Mouse (Mus musculus): ENCODE data around the gene A930004D18Rik.

A930004D18Rik gene

GRCm38 (mm10) chr2:18033166-18034108, 4.1 kb downstream of the A930004D18Rik start:
- DNase-seq: no peak

GRCm38 (mm10) chr2:18032538-18032895, 5.0 kb downstream of the A930004D18Rik start:
- no peak for DNase-seq

DNA sequence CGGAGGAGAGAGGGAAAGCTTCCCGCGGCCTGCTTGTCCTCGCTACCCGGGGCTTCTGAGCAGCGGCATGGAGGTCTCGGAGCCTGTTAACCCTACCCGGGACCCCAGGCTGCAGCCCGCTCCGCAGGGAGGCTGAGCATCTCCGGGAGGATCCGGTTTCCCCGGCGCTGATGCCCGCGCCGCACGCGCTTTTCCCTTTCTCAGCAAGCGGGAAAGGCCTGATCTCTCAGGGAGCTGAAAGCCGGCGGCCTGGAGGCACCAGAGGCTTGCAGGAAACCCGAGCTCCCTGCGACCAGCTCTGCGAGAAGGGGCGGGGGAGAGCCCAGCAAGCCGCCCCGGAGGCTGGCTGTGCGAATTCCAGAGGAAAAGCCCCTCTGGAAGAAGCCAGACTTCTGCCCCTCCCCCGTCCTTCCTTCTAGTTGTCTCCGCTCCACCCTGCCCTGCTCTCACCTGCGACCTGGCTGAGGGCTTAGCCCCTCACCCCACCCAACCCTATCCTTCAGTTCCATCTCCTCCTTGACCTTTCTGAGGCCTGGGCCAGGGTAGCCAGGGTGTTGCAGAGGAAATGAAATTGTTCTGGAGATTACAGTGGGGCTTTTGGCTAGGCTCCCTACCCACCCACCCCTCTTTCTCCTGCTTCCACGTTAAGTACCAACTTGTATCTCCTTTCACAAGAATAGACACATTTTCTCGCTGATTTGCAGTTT, 5.6 kb downstream of the A930004D18Rik start:
- no peak for DNase-seq

- no peak for DNase-seq
These were observed 6.2 kb downstream of the A930004D18Rik start for GRCm38 (mm10) chr2:18031271-18031821.

DNA sequence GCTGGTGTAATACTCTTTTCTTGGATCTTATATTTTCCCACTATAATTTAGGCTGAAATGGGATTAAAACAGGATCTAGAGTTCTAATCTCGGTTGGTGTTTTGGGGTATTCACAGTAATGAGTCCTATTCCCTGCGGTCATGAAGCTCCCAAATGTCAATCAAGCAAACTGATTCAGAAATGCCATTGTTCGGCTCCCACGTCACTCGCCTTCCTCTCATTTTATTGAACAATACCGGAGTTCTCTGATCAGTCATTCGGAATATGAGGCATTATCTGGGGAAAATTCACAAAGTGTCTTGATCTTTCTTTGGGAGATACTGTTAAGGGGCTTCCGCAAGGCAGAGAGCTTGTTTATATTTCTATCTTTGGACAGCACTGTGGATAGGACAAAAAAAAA, 7.0 kb downstream of the A930004D18Rik start:
- no peak for DNase-seq

DNA sequence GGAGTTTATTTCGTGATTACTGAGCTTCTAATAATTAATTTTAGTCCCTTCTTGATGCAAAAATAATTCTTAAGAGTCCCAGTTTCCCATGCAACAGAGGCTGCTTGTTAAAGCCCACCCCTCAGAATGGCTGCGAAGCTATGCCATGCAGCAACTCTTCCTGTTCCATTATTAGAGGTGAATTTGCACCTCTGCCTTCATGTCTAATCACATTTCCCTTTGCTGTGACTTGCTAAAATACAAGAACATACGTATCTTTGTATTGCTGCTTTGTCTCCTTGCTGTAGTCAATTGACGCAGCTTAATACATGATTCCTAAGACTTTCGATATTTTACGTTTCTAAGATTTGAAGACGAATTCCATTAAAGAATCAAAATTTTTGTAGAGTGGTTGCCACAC, 7.9 kb downstream of the A930004D18Rik start:
- DNase-seq: no peak

DNA sequence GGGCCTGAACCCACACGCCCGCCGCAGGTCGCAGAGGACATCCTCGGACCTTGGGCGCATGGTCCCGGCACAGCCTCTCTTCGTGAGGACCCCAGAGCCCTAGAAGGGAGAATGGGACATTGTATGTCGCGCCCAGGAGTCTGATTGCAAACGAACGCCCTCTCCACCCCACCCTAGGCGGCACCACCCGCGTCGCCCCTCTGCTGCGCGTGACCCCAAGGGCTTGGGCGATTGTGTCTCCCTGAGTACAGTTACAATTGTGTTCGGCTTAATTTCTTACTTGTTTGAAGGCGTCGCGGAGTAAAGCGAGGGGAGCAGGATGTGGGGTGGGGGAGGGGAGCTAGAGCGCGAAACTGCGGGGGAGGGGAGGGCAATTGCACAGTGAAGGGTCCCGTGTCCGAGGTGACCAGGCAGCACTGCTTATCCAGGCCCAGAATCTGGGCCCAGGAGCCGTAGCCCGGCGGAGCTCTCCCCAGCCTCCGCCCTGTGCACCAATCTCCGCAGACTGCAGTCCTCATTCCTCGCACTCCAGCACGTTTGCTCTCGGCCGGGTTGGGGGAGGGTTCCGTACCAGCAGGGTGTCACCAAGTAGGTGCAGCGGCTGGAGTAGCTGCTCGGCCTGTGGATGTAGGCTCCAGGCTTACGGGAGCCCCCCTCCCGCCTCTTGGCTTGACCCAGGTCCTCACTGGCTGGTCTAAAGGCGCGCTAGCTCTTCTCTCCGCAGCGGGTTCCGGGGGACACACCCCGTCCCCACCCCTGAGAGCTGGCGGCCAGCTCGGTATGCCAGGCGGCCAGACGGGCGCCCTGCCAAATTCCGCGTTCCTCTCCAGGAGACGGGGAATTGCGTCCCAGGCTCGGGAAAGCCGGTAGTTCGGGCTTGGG, 9.2 kb downstream of the A930004D18Rik start:
- peak; percentile 33 to 45 for DNase-seq

DNA sequence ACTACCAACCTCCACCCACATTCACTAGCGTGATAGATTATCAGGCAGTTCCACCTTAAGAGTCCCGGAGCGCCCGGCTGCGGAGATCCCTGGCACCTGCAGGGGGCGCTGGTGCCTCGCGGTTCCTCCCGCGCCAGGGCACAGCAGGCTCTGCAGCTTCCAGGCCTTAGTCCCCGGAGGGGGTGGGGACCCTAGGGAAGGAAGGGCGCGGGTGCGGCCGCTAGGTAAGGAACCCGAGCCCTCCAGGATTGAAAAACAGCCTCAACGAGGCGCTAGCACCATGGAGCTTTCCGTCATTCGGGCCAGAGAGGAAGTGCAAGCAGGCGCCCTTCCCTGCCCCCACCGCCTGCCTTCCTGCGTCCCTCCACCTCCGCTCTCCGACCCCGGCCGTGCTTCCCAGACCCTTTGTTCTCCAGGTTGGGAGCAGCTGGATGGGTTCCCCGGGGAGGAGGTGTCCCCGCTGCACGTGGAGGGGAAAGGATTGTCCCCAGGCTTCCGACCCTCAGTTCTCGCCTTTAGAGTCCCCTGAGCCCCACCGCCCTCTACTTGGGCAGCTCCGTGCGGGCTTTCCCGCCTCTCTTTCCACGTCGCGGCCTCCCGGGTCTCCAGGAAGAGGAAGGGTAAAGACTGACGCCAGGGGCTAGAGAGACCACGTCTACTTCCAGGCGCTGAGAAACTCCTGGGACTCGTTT, 9.9 kb downstream of the A930004D18Rik start:
- DNase-seq: peak; percentile 85

GRCm38 (mm10) chr2:18026116-18026947, 11.2 kb downstream of the A930004D18Rik start:
- DNase-seq: peak; percentile 13 to 22

GRCm38 (mm10) chr2:18025781-18026115, 11.8 kb downstream of the A930004D18Rik start:
- DNase-seq: no peak

DNA sequence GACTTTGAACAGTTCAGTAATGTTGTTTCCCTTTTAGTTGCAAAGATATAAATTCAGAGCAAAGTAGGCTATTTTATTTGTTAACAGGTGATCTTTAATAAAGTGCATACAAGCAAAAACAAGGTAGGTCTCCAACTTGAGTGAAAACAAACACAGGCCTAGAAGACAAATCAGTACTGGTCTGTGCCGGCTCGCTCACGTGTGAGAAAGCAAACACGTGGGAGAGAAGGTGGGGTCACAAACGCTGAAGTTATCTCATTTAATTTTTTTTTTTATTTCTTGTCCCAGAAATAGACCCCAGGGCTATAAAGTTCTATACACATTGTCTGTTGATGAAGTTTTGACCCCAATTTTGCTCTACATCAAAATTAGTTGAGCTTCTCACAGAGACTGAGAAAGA, 12.4 kb downstream of the A930004D18Rik start:
- DNase-seq: no peak

- DNase-seq: no peak
These were observed 14.7 kb downstream of the A930004D18Rik start for GRCm38 (mm10) chr2:18022886-18023285.

DNA sequence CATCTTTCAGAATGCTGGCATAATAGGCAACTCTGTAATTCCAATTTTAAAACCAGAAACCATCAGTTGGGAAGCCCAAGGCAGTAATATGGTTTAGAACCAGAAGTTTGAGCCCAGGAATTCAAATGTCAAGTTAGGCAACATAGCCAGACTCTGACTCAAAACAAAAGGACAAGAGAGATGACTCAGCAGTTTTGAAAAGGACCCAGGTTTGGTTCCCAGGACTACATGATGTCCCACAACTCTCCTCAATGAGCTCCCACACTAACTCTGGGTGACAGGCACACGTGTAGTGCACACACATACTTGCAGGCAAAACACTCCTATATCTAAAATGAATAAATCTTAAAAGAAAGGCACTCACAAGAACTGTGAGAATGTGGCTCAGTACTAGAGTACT, 18.4 kb downstream of the A930004D18Rik start:
- no peak for DNase-seq

DNA sequence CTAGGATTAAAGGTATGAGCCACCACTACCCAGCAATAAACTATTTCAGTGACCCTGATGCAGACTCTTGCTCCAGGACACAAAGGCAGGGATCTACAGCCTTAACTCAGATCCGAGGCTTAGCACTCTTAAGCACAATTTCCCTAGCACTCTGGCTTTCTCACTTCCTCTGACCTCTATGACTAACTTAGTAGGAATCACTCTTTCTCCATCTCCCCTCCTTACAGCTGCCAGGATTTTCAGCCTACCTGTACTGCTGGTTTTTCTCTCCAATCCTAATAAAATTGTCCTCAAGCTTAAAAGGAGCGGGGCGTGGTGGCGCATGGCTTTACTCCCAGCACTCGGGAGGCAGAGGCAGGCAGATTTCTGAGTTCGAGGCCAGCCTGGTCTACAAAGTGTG, 20.2 kb downstream of the A930004D18Rik start:
- no peak for DNase-seq

GRCm38 (mm10) chr2:18016639-18017038, 20.9 kb downstream of the A930004D18Rik start:
- DNase-seq: no peak

DNA sequence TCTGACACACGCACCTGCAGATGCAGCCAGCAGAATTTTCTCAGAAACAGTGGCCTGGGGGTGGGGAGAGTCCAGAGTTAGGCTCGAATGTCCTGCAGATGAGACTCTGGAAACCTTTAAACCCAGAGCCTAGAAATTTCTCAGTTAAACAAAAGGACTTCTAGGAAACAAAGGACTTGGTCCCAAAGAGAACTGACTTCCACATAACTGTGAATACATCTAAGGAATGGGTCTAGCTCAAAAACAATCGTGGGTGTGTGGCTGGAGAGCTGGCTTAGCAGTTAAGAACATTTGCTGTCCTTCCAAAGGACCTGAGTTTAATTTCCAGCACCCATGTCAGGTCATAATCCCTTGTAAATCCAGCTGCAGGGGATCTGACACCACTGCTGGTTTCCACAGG, 22.0 kb downstream of the A930004D18Rik start:
- no peak for DNase-seq

DNA sequence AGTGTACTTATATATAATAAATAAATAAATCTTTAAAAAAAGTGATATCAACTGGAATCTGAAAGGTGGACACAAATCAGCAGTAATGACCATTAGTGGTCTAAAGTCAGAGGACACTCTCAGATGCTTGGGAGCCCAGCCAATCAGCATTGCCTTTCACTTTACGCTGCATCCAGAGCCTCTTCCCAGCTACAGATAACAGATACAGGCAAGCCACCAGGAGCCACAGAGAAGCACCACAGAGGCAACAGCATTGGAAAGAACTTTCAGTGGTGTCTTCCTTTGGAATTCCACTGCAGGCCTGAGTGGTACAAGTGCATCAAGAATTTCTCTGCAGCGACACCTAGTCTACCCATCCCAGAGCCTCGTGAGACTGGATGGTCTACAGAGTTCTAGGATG, 24.7 kb downstream of the A930004D18Rik start:
- no peak for DNase-seq

- no peak for DNase-seq
These were observed 26.3 kb downstream of the A930004D18Rik start for GRCm38 (mm10) chr2:18011226-18011625.

- DNase-seq: no peak
These were observed 32.4 kb downstream of the A930004D18Rik start for GRCm38 (mm10) chr2:18005137-18005536.

DNA sequence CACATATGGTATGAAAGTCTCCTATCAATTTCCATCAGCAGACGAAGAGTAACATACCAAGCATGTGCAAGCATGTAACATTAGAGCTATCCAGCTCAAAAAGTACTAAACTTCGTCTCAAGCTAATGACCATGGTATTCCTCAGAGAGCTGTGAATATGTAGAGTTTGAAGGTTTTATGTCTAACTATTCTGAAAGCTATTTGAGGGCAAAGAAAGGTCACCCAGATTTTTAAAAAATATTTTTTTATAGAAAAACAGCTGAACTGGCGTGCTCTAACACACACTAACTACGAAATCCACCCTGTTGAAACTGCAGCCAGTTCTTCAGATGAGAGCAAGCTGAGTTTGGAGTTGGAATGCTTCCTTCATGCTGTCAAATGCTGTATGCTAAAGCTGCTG, 33.3 kb downstream of the A930004D18Rik start:
- no peak for DNase-seq

DNA sequence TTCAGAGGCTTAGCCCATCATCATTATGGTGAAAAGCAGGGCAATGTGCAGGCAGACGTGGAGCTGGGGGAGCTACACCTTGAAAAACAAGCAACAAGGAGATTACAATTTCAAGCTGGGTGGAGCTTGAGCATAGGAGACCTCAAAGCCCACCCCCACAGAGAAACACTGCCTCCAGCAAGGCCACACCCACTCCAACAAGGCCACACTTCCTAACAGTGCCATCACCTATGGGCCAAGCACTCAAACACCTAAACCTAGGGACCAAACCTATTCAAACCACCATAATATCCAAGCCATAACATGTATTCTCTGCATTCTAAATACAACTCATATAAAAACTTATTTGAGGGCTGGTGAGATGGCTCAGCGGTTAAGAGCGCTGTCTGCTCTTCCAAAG, 35.2 kb downstream of the A930004D18Rik start:
- DNase-seq: no peak
